Mouse (Mus musculus) hindbrain, embryonic 16.5 days (tissue): Measurements from ENCODE around the gene Ssbp4. TPM values are rescaled to one million over a fixed set of nuclear protein-coding genes. Genes with fewer than 3 reads are reported as not detected.
A peak's percentile ranks its signal among the peaks of the same experiment; 100 is the strongest.

Experiments
- ATAC-seq: fragments of 200-750 bp; cut with Nextera tagmentation; 2 replicates; pipeline ENCODE4 v1.8.0; 2017; ENCODE audit warnings: moderate TSS enrichment, moderate library complexity
- H3K27ac ChIP-seq: fragments of 300-500 bp; sonication (generic); 2 replicates; pipeline ENCODE4 v1.5.1; 2014; ENCODE audit warnings: low read depth, mild to moderate bottlenecking, control low read depth, low read length, moderate library complexity
- H3K27me3 ChIP-seq: fragments of 300-500 bp; sonication (generic); replicated peaks from 2 replicates; pipeline ENCODE4 v1.6.1; 2014; ENCODE audit warnings: low read length; ENCODE audit not compliant: control insufficient read depth, insufficient read depth
- H3K36me3 ChIP-seq: fragments of 300-500 bp; sonication (generic); 2 replicates; pipeline ENCODE4 v1.6.1; 2014; ENCODE audit warnings: mild to moderate bottlenecking, low read length, moderate library complexity, mixed read lengths; ENCODE audit not compliant: control insufficient read depth, insufficient read depth
- H3K4me1 ChIP-seq: fragments of 300-500 bp; sonication (generic); 2 replicates; pipeline ENCODE4 v1.6.1; 2014; ENCODE audit warnings: low read depth, low read length; ENCODE audit not compliant: control insufficient read depth, insufficient read depth
- H3K4me2 ChIP-seq: fragments of 300-500 bp; sonication (generic); 2 replicates; pipeline ENCODE4 v1.6.1; 2014; ENCODE audit warnings: mild to moderate bottlenecking, low read length, control low read depth, moderate library complexity
- H3K4me3 ChIP-seq: fragments of 300-500 bp; sonication (generic); 2 replicates; pipeline ENCODE4 v1.5.1; 2014; ENCODE audit warnings: mild to moderate bottlenecking, low read length, control low read depth, moderate library complexity
- H3K9ac ChIP-seq: fragments of 300-500 bp; sonication (generic); 2 replicates; pipeline ENCODE4 v1.6.1; 2014; ENCODE audit warnings: low read depth, mild to moderate bottlenecking, control low read depth, low read length, moderate library complexity
- H3K9me3 ChIP-seq: fragments of 300-500 bp; sonication (generic); 2 replicates; pipeline ENCODE4 v1.6.1; 2014; ENCODE audit warnings: mild to moderate bottlenecking, low read length, moderate library complexity; ENCODE audit not compliant: control insufficient read depth
- WGBS: fragments of 180-500 bp; shearing (Covaris S2); extraction: QIAGEN DNeasy Blood & Tissue Kit; methylation state at CpG from one replicate; pipeline ENCODE4 v1.1.7; 2014; 5-methylcytosine and 5-hydroxymethylcytosine counted together
- polyA plus RNA-seq: library from polyadenylated mRNA; unstranded; fragments of >200 nt; fragmentation: Nextera tagmentation; extraction: Ambion mirVana; gene quantifications from 2 replicates; pipeline ENCODE4 v1.2.1, GENCODE M21; 2015

The Ssbp4 gene
- polyA plus RNA-seq, 1 experiment from 2014 or later: 148 TPM

- H3K4me3 ChIP-seq: no peak overlapping the region
- no peak overlapping the region for H3K27ac ChIP-seq
- no peaks in the 10 kb centered on the region; the same call in 1 of the 2 replicates for H3K27me3 ChIP-seq
- H3K4me2 ChIP-seq: no peak overlapping the region
- H3K9me3 ChIP-seq: no peaks in the 10 kb centered on the region
- no peak overlapping the region for H3K9ac ChIP-seq
- H3K4me1 ChIP-seq: no peaks in the 10 kb centered on the region
- ATAC-seq: no peak
- no peaks in the 10 kb centered on the region for H3K36me3 ChIP-seq
- 55% methylated on average over 8 of the region's 8 CpGs for WGBS
These were observed 28.2 kb upstream of the Ssbp4 start for GRCm38 (mm10) chr8:70636838-70637237.

GRCm38 (mm10) chr8:70635527-70635926, 26.9 kb upstream of the Ssbp4 start:
- no peak for ATAC-seq
- peaks cover 6% of the 10 kb centered on the region for H3K4me1 ChIP-seq
- WGBS: 72% methylated on average over 6 of the region's 6 CpGs
- no peaks in the 10 kb centered on the region for H3K9me3 ChIP-seq
- no peak overlapping the region for H3K27ac ChIP-seq
- H3K4me3 ChIP-seq: no peak overlapping the region
- H3K4me2 ChIP-seq: no peak overlapping the region
- H3K36me3 ChIP-seq: no peaks in the 10 kb centered on the region
- H3K27me3 ChIP-seq: peaks cover 2% of the 10 kb centered on the region
- no peak overlapping the region for H3K9ac ChIP-seq

DNA sequence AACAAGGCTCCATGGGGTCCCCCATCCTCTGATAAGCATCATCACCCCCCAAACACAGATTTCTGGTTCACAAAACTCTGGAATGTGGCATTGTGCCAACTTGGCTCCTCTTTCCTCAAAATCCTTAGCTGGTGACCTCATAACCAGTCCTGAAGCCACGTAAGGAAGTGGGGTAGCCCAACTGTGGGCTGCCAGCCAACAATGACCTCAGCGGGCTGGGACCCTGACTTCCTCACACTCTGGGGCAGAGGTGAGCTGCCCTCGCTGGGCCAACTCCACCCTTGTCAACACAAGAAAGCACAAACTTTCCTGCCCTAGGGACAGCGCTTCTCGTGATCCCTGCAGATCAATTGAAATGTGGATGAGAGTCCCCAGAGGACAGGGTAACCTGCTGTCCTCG, 25.4 kb upstream of the Ssbp4 start:
- 52% methylated on average over 6 of the region's 6 CpGs for WGBS
- Histone ChIP-seq H3K4me2 (no peak overlapping the region), H3K27me3 (peaks cover 2% of the 10 kb centered on the region), H3K9me3 (no peaks in the 10 kb centered on the region), H3K27ac (no peak overlapping the region), H3K9ac (no peak overlapping the region), H3K36me3 (no peaks in the 10 kb centered on the region), H3K4me3 (no peak overlapping the region), H3K4me1 (peaks cover 17% of the 10 kb centered on the region)
- no peak for ATAC-seq

- no peaks in the 10 kb centered on the region for H3K36me3 ChIP-seq
- no peak within 1 kb of the TSS for H3K4me3 ChIP-seq
- 72% methylated on average over 6 of the region's 6 CpGs for WGBS
- H3K4me2 ChIP-seq: no peak within 1 kb of the TSS
- peaks cover 2% of the 10 kb centered on the region for H3K27me3 ChIP-seq
- no peak within 1 kb of the TSS for H3K9ac ChIP-seq
- ATAC-seq: no peak
- no peaks in the 10 kb centered on the region for H3K9me3 ChIP-seq
- H3K4me1 ChIP-seq: peaks cover 18% of the 10 kb centered on the region
- H3K27ac ChIP-seq: no peak within 1 kb of the TSS
These were observed 23.7 kb upstream of the Ssbp4 start, which contains the start of gene Gdf15 for GRCm38 (mm10) chr8:70632346-70632892. Gene Gdf15 (minus strand): TSS chr8:70632456.

DNA sequence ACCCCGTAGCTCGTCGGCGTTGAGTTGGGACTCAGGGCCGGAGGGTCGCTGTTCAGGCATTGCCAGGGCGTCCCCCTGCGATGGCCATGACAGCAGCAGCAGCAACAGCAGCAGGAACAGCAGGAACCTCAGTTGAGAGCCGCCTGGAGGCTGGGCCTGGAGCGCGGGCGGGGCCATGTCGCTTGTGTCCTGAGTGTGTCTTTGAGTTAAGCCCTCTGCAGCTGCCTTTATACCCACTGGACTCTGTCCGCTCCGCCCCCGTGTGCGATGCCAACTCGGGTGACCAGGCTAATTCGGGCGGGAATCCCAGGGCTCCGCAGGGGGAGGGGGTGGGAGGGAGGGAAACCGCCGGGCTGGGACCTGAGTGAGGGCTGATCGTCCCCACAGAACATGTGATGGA, 22.8 kb upstream of the Ssbp4 start:
- no peak overlapping the region for H3K27ac ChIP-seq
- H3K4me3 ChIP-seq: no peak overlapping the region
- 18% methylated on average over 24 of the region's 24 CpGs for WGBS
- peaks cover 2% of the 10 kb centered on the region for H3K27me3 ChIP-seq
- no peak overlapping the region for H3K4me2 ChIP-seq
- H3K9me3 ChIP-seq: no peaks in the 10 kb centered on the region
- H3K4me1 ChIP-seq: peaks cover 18% of the 10 kb centered on the region
- H3K36me3 ChIP-seq: no peaks in the 10 kb centered on the region
- no peak overlapping the region for H3K9ac ChIP-seq
- no peak for ATAC-seq

DNA sequence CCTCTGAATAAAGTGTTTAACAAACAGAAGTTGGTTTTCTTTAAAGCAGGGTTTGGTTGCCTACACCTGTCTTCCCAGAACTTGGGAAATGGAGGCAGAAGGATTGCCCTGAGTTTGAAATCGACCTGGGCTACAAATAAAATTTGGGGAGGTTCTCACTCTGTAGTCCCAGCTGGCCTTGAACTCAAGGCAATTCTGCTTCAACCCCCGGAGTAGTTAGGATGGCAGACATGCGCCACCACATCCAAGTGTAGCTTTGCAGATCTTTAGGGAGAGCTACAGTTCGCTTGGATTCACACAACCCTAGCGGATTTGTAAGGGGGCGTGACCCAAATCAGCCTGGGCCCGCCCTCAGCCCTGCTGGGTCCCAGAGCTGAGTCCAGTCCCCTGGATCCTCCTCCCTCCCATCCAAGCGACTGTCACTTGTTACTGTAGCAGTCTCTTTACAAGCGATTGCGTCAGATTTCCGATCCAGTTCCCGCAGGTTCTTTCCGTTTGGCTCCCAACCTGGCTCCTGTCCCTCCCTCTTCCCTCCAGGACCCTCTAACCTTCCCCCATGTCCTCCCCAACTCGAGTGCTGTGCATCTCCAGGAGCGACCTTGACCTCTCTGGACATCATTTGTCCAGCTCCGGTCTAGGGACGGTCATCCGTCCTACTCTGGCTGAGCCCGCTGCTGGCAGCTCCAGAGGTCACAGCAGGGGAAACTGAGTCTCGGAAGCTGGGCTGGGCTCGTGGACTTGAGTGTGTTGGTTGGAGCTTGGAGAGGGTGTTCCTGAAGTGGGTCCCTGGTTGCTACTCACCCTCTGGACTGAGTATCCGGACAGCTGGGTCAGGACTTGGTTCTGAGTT, 22.1 kb upstream of the Ssbp4 start:
- H3K4me2 ChIP-seq: peak overlapping the region; percentile 22

GRCm38 (mm10) chr8:70629574-70630531, 21.2 kb upstream of the Ssbp4 start:
- peak overlapping the region; percentile 82 for H3K4me2 ChIP-seq
- H3K36me3 ChIP-seq: no peaks in the 10 kb centered on the region
- peak overlapping the region; percentile 66 for H3K9ac ChIP-seq
- peaks cover 18% of the 10 kb centered on the region for H3K4me1 ChIP-seq
- peaks cover 2% of the 10 kb centered on the region for H3K27me3 ChIP-seq
- ATAC-seq: peak; percentile 92
- under 1% methylated on average over 60 of the region's 60 CpGs for WGBS
- peak overlapping the region; percentile 68 for H3K27ac ChIP-seq
- no peaks in the 10 kb centered on the region for H3K9me3 ChIP-seq
- H3K4me3 ChIP-seq: peak overlapping the region; percentile 50

More for the DNA sequence above, 22.1 kb upstream of the Ssbp4 start:
- peak overlapping the region; percentile 50 for H3K9ac ChIP-seq
- peaks cover 2% of the 10 kb centered on the region for H3K27me3 ChIP-seq
- H3K4me3 ChIP-seq: peak overlapping the region; percentile 50; the same call in 1 of the 2 replicates
- H3K36me3 ChIP-seq: no peaks in the 10 kb centered on the region
- WGBS: 14% methylated on average over 22 of the region's 22 CpGs
- 0 out of 2 replicates have a peak, but pooled peaks have one; percentile 7 for ATAC-seq
- H3K27ac ChIP-seq: peak overlapping the region; percentile 23; the same call in 1 of the 2 replicates
- peaks cover 18% of the 10 kb centered on the region for H3K4me1 ChIP-seq
- H3K9me3 ChIP-seq: no peaks in the 10 kb centered on the region

GRCm38 (mm10) chr8:70628986-70629490, 20.4 kb upstream of the Ssbp4 start:
- H3K36me3 ChIP-seq: no peaks in the 10 kb centered on the region
- peaks cover 2% of the 10 kb centered on the region for H3K27me3 ChIP-seq
- H3K4me1 ChIP-seq: peaks cover 18% of the 10 kb centered on the region
- no peaks in the 10 kb centered on the region for H3K9me3 ChIP-seq
- peak; percentile 4; the same call in 1 of the 2 replicates for ATAC-seq
- 56% methylated on average over 7 of the region's 7 CpGs for WGBS
- H3K4me3 ChIP-seq: peak overlapping the region; percentile 50
- peak overlapping the region; percentile 66; the same call in 1 of the 2 replicates for H3K9ac ChIP-seq
- peak overlapping the region; percentile 82 for H3K4me2 ChIP-seq
- H3K27ac ChIP-seq: no peak overlapping the region; the same call in none of the 2 replicates
